Mouse (Mus musculus) left cerebral cortex, adult 11 months (tissue): ENCODE measurements around the gene Mlf1.

Experiments used
- DNase-seq: peaks from one replicate; pipeline ENCODE4 v3.0.0; 2022; ENCODE audit warnings: low spot score

Gene Mlf1

DNA sequence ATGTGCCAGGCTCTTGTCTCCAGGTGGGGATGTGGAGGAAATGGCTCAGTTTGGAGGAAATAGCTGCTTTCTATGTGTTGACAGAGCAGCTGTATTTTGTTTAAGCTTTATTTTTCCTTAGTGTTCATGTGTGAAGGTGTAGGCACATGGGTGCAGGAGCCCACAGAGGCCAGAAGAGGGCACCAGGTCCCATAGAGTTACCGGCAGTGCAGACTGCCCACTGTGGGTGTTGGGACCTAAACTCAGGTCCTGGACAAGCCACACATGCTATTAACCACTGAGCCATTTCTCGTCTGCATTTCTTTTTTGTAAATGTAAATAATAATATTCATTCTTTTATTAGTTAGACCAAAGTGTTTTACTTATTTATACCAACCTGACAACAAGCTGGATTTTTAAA is 73.2 kb downstream of the Mlf1 start:
- no peak for DNase-seq
